Mouse (Mus musculus): Measurements from ENCODE around the gene Tacc2. TPM values are rescaled to one million over a fixed set of nuclear protein-coding genes. Genes with fewer than 3 reads are reported as not detected.
A peak's percentile ranks its signal among the peaks of the same experiment; 100 is the strongest.
"Not testable (repeated sequence)": the region's sequence is repeated elsewhere in the genome, so short reads cannot be mapped to it uniquely, and the experiment has no call there.

Tacc2 gene
- polyA plus RNA-seq, 1 experiment from 2014 or later: 69.4 TPM

DNA sequence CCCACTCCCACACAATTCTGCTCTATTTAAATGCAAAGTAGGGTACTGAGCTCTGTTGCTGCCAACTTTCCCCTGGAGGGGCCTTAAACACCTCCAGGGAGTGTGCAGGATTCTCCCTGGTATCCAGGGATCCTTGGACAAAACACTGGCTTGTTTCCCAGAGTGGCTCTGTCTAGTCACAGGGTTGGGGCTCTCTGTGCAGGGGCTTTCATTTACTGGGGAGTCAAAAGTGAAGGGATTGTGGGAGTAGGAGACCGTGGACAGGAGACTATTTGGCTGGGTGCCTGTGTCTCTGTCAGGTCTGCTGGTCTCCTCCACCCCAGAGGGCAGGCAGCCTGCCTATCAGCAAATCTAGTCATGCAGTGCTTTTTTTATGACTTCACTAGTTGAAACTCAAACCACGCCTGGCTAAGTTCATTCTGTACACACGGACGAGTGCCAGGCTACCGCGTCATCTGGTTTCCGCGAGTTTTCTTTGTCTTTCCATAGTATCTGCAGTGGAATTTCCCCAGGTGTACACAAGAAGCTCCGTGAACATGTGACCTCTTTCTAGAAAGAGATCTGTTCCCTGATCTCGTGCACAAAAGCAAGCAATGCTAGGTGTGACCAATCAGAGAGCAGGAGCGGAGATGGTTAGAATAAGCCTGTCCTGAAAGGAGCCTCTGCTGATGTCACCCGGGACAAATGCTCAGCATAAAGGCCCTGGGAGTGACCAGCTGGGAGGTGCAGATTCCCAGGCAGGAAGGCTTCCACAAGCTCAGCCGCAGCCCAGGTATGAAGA is 2.8 kb upstream of the Tacc2 start:
- Histone ChIP-seq H3K4me1 (peaks cover 15% of the 10 kb centered on the region; the same call in 1 of the 2 replicates), H3K27me3 (no peaks in the 10 kb centered on the region), H3K9ac (no peak overlapping the region), H3K4me2 (replicated peaks) (no peak overlapping the region), H3K36me3 (no peaks in the 10 kb centered on the region), H3K27ac (0 out of 2 replicates have a peak overlapping the region, but pooled peaks have one; percentile 48), H3K4me3 (no peak overlapping the region), H3K9me3 (replicated peaks) (no peaks in the 10 kb centered on the region)
- WGBS: 56% methylated on average over 13 of the region's 13 CpGs
- ATAC-seq (ENCODE audit: low FRiP score): peak; percentile 81

DNA sequence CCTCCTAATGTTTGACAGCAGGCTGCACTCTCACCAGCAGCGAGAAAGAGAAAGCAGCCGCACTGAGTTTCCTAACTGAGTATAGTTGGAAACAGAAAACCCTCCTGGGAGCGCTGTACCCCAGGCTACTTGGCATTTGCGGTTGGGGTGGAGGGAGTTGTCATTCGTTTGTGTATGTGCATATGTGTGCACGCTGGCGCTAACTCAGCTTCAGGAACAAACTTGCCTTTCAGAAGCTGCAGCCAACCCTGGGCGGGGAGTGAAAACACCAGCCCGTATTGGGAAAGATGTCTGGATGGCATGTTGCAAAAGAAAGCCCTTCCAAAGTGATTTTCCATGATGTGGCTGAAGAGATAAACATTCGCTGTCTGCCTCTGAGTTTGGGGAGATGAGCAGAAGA is 257 bp upstream of the Tacc2 start:
- Histone ChIP-seq H3K36me3 (no peaks in the 10 kb centered on the region), H3K27ac (peak overlapping the region; percentile 30; the same call in 1 of the 2 replicates), H3K4me3 (no peak overlapping the region; the same call in 1 of the 2 replicates), H3K9ac (no peak overlapping the region), H3K27me3 (no peaks in the 10 kb centered on the region), H3K9me3 (replicated peaks) (no peaks in the 10 kb centered on the region), H3K4me1 (peaks cover 8% of the 10 kb centered on the region; the same call in 1 of the 2 replicates), H3K4me2 (replicated peaks) (peak overlapping the region; percentile 31)
- ATAC-seq (ENCODE audit: low FRiP score): no peak
- 34% methylated on average over 10 of the region's 10 CpGs for WGBS

DNA sequence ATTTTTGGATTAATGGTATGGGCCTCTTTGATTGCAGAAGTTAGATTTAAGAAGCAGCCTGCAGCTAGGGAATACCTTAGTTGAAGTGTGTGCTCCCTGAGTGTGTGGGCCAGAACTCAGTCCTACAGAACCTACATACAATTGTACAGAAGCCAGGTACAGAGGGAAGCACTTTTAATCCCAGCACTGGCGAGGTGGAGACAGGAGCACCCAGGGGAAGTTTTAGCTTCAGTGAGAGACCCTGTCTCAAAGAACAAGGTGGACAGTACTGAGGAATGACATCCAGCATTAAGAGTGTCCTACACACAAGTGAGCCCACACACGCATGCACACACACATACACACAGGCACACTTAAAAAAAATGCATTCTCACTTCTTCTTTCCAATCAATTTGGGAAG is 828 bp downstream of the Tacc2 start:
- Histone ChIP-seq H3K4me1 (peaks cover 8% of the 10 kb centered on the region; the same call in 1 of the 2 replicates), H3K9me3 (replicated peaks) (no peaks in the 10 kb centered on the region), H3K4me2 (replicated peaks) (no peak overlapping the region), H3K36me3 (no peaks in the 10 kb centered on the region), H3K27me3 (no peaks in the 10 kb centered on the region), H3K27ac (no peak overlapping the region), H3K9ac (no peak overlapping the region), H3K4me3 (no peak overlapping the region)
- ATAC-seq (ENCODE audit: low FRiP score): no peak
- 95% methylated on average over 2 of the region's 2 CpGs for WGBS

DNA sequence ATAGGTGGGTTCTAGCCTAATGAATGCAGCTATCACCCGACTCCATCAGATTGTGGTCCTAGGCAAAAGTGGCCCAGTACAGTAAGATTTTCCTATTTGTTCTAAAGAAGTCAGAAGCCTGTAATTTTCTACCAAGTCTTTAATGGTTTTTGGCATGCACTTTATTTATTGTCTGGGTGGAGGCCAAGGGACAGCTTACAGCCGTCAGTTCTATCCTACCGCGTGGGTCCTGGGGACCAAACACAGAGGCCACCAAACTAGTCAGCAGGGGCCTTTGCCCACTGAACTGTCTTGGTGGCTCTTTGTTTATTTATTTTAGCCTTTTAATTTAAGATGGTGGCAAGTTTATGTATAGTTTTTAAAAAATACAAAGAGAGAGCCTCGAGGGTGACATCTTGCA is 1.4 kb downstream of the Tacc2 start:
- Histone ChIP-seq H3K36me3 (no peaks in the 10 kb centered on the region), H3K9ac (no peak overlapping the region), H3K9me3 (replicated peaks) (no peaks in the 10 kb centered on the region), H3K27me3 (no peaks in the 10 kb centered on the region), H3K27ac (no peak overlapping the region), H3K4me1 (peaks cover 8% of the 10 kb centered on the region; the same call in 1 of the 2 replicates), H3K4me2 (replicated peaks) (no peak overlapping the region), H3K4me3 (no peak overlapping the region)
- no peak for ATAC-seq (ENCODE audit: low FRiP score)
- WGBS: 91% methylated on average over 5 of the region's 5 CpGs

DNA sequence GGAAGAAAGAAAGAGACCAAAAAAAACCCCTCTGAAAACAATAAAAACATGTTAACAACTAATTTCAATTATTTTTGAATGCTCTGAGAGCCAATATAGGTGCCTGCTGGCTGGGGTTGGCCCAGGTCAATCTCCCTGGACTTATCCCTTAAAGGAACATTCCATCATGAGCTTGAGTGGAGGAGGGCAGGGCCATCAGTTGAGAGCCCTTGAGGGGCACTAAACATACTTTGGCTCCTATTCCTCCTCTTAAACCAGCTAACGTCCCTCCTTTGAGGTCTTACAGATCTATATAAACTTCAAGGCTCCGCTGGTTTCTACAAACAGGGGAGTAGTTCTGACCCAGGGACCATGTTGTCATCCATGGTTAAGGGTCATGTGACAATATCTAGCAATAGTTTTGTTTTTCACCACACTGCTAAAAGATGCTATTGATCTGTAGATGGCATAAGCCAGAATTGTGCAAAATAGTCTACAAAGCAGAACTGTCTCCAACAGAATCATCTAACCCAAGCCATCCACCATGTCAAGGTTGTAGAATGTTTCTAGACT is 9.4 kb downstream of the Tacc2 start:
- no peaks in the 10 kb centered on the region for H3K9me3 ChIP-seq (replicated peaks)
- no peak overlapping the region for H3K27ac ChIP-seq
- no peaks in the 10 kb centered on the region for H3K36me3 ChIP-seq
- H3K27me3 ChIP-seq: no peaks in the 10 kb centered on the region
- H3K4me3 ChIP-seq: no peak overlapping the region
- no peak for ATAC-seq (ENCODE audit: low FRiP score)
- no peak overlapping the region for H3K9ac ChIP-seq
- no peak overlapping the region for H3K4me2 ChIP-seq (replicated peaks)
- no peaks in the 10 kb centered on the region for H3K4me1 ChIP-seq
- 86% methylated on average over 2 of the region's 2 CpGs for WGBS

DNA sequence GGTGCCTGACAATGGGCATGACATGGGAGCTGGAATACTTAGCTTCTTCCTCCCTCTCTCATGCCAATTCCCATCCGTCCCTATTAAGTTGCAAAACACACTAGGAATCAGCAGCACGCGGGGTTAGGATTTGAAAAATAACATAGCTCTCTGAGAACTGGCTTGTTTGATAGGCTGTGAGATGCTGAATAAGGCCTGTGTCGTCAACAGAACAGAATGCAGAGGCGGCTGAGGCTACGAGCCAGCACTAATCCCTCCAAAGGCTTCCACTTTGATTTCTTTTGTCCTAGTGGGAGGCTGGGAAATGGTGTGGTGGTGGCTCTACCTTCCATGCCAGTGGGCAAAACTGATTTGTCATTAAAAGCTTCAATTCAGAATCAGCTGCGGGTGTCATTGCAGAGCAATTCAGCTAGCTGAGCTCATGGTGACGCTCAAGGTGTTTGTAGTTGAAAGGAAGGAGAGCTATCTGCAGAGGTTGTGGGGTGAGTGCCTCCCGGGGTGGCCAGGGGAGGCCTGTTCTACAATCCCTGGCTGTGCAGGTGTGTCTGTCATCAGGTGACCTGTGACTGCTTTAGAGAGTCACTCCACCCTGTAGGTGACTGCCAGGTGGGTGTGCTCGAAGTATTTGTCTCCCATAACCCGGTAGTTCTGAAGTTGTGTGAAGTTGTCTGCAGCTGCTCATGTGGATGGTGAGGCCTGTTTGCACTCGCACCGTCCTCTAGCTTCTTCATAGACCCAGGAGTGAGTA is 13.0 kb downstream of the Tacc2 start:
- no peaks in the 10 kb centered on the region for H3K4me1 ChIP-seq
- no peak overlapping the region for H3K27ac ChIP-seq
- H3K4me2 ChIP-seq (replicated peaks): no peak overlapping the region
- no peaks in the 10 kb centered on the region for H3K9me3 ChIP-seq (replicated peaks)
- no peaks in the 10 kb centered on the region for H3K36me3 ChIP-seq
- H3K4me3 ChIP-seq: no peak overlapping the region
- ATAC-seq (ENCODE audit: low FRiP score): no peak
- no peaks in the 10 kb centered on the region for H3K27me3 ChIP-seq
- 60% methylated on average over 13 of the region's 13 CpGs for WGBS
- H3K9ac ChIP-seq: no peak overlapping the region

DNA sequence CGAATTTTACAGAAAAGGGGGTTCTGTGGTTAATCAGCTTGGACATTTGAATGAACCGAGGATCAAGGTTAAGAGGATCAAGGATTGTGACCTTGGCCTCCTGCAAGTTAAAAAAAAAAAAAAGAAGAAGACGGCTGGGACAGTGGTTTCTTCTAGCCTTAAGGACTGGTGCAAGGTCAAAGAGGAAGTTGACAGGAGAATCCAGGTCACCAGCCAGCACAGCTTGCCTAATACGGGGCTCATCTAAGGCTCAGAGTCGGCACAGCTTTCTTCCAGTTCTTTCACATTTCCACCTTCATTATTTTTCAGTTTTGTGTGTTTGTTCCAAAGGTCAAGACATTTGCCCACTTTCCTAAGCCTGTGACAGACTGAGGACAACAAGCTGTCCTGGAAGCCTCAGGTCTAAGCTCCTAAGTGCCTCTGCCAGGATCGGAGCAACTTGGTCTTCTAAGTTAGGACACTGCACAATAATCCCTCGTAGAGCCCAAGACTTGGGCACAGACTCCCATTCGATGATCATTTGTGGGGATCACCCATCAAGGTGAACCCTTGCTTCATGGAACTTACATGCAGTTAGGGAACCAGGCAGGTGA is 13.7 kb downstream of the Tacc2 start:
- no peak overlapping the region for H3K9ac ChIP-seq
- 79% methylated on average over 8 of the region's 8 CpGs for WGBS
- H3K4me3 ChIP-seq: no peak overlapping the region
- H3K9me3 ChIP-seq (replicated peaks): no peaks in the 10 kb centered on the region
- no peaks in the 10 kb centered on the region for H3K36me3 ChIP-seq
- no peaks in the 10 kb centered on the region for H3K27me3 ChIP-seq
- ATAC-seq (ENCODE audit: low FRiP score): no peak
- H3K4me2 ChIP-seq (replicated peaks): no peak overlapping the region
- H3K27ac ChIP-seq: no peak overlapping the region
- H3K4me1 ChIP-seq: no peaks in the 10 kb centered on the region

DNA sequence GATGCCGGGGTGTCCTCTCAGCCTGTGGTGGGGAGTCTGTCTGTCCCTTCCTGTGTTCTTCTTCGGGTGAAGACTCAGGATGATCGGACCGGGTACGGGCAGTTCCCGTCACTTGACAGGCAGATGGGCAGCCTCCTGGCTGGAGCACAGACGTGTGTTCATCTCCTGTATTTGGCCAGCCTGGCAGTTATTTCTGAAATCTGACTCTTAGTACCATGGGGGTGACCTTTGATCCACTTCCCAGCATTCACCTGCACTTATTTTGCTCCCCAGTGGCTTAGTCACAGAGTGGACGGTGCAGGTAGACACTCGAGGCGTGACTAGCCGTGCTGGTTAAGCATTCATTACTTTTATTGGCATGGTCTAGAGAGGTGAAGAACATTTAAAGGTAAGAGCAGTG is 15.7 kb downstream of the Tacc2 start:
- H3K9ac ChIP-seq; H3K27me3 ChIP-seq; H3K4me3 ChIP-seq; H3K4me2 ChIP-seq (replicated peaks); H3K27ac ChIP-seq; H3K36me3 ChIP-seq; H3K9me3 ChIP-seq (replicated peaks); H3K4me1 ChIP-seq: not testable (repeated sequence)
- ATAC-seq (ENCODE audit: low FRiP score): peak; percentile 46
- no CpG with 5 or more reads among the region's 11 CpGs for WGBS

DNA sequence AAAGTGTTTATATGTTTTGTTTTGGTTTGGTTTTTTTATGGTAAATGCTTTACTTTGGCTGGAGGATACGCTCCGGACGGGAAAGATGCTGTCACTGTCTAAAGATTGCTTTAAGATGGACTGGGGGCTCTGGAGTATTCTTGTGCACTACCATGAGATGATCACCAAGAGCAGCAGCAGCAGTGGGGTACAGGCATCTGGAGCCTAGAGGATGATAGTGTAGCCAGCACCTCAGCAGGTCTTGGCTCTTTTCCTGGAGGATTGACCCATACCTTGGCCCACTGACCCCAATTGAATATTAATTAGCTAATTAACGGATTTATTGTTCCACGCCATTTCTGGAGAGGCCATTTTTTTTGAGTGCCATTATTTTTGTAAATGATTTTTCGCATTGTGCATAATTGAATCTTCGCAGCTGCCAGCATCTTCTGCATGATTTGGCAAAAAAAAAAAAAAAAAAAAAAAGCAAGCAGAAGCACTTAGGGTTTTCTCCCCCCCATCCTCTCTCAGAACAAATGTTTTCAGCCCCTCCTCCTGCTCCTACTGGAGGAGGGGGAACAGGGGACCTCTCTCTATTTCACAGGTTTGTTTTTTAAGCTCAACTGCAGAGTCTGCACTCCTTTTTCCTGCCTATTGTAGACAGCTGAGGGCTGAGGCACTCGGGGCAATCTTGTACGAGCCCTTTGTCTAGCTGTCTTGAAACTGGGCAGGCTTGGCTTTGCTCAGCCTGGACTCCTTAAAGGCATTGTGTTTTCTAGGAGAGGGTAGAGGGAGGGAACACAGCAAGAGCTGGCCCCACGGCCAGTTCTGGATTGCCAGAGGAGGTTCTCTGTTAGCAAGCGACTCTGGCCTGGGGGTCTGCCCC is 16.4 kb downstream of the Tacc2 start:
- H3K4me2 ChIP-seq (replicated peaks); H3K4me1 ChIP-seq; H3K9ac ChIP-seq; H3K9me3 ChIP-seq (replicated peaks); H3K27ac ChIP-seq; H3K4me3 ChIP-seq; H3K36me3 ChIP-seq; H3K27me3 ChIP-seq: not testable (repeated sequence)
- 35% methylated on average over 8 of the region's 11 CpGs for WGBS
- peak; percentile 75 for ATAC-seq (ENCODE audit: low FRiP score)

DNA sequence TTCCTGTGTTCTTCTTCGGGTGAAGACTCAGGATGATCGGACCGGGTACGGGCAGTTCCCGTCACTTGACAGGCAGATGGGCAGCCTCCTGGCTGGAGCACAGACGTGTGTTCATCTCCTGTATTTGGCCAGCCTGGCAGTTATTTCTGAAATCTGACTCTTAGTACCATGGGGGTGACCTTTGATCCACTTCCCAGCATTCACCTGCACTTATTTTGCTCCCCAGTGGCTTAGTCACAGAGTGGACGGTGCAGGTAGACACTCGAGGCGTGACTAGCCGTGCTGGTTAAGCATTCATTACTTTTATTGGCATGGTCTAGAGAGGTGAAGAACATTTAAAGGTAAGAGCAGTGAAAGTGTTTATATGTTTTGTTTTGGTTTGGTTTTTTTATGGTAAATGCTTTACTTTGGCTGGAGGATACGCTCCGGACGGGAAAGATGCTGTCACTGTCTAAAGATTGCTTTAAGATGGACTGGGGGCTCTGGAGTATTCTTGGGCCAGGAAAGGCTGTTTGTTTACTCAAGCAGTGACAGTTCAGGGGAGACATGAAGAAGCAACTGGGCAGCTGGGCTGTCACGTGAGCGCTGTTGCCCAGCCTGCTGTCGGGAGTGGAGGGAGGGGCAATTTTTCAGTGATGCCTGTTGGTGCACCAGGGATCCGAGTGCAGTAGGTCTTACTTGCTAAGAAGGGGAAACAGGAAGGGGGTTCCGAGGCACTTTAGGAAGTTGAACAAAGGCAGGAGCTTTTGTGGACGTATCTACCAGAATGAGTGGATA is 19.0 kb downstream of the Tacc2 start:
- not testable (repeated sequence) for ATAC-seq (ENCODE audit: low FRiP score)

DNA sequence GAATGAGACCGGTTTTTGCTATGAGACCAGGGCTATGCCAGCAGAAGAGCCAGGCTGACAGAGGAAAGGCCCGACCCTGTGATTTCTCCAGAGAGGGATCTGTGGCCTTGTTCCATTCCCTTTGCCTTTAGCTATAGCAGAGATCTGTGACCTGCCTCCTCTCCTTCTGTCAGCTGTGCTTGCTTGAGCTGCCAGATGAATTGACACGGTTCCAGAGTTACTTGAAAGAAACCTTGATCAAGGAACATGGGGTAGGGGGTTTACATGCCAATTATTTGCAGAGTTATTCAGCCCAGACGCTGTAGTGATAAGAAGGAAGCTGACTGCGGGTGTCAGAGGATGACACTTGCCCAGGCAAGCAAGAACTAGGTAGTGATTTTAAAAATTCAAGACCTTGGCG is 20.3 kb downstream of the Tacc2 start:
- Histone ChIP-seq H3K36me3 (no peaks in the 10 kb centered on the region), H3K27ac (0 out of 2 replicates have a peak overlapping the region, but pooled peaks have one; percentile 9), H3K27me3 (no peaks in the 10 kb centered on the region), H3K4me1 (peaks cover 5% of the 10 kb centered on the region), H3K9me3 (replicated peaks) (no peaks in the 10 kb centered on the region), H3K4me2 (replicated peaks) (no peak overlapping the region), H3K4me3 (no peak overlapping the region), H3K9ac (no peak overlapping the region)
- no peak for ATAC-seq (ENCODE audit: low FRiP score)
- 69% methylated on average over 6 of the region's 6 CpGs for WGBS

More for the DNA sequence above, 19.0 kb downstream of the Tacc2 start:
- not testable (repeated sequence) for H3K27me3 ChIP-seq; H3K4me3 ChIP-seq; H3K9me3 ChIP-seq (replicated peaks); H3K36me3 ChIP-seq; H3K4me1 ChIP-seq; H3K4me2 ChIP-seq (replicated peaks); H3K27ac ChIP-seq; H3K9ac ChIP-seq
- WGBS: 60% methylated on average over 9 of the region's 19 CpGs

Data from hindbrain, embryonic 12.5 days (tissue).